Mouse (Mus musculus) retina, embryonic 14.5 days (tissue): ENCODE data around the gene Zfp622.

Source experiments
- DNase-seq: peaks from one replicate; pipeline ENCODE4 v3.0.0-alpha.2; 2015; ENCODE audit warnings: low spot score

Zfp622 gene

DNA sequence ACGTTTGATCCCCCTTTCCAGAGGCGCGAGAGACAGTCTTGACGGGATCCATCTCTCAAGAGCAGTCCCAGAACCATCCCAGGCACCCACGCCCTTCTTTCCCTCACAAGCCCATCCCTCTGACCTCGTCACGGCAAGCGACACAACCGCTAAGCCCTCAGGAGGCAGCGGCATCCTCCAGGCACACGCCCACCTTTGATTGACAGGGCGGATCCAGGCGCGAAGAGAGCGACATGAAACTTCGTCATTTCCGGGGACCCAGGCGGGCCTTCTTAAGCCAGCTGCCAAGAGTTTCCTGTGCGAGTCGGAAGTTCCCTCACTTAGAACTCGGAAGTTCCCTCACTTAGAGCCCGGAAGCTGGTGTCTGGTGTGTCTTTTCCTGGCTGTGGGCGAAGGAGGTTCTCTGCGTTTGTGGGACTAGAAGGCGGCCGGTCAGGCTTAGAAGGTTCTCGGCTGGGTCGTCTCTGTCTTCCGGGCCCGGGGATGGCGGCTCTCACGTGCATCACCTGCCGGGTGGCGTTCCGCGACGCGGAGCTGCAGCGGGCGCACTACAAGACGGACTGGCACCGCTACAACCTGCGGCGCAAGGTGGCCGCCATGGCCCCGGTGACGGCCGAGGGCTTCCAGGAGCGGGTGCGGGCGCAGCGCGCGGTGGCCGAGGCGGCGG, at the start of gene Zfp622:
Gene Zfp622, plus strand, starts transcription at position 300 of the 667 bp plus-strand sequence.
- peak; percentile 99 for DNase-seq

DNA sequence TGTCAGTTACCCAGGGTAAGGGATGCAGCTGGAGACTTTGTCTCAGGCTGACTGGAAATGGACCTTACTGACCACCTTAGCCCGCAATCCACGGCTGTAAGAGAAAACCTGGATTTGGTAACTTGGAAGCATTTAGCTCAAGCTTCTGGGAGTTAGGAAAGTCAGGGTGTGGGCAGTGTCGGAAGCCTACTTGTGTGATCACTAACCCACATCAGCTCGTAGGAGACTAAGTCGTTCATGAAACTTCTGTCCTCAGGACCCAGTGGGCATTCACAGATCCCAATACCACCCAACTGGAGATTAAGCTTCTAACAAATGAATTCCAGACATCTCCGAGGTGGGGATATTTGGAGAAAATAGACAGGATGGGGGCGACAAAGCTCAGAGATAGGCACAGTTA, 49.8 kb upstream of the Zfp622 start:
- DNase-seq, result no peak

DNA sequence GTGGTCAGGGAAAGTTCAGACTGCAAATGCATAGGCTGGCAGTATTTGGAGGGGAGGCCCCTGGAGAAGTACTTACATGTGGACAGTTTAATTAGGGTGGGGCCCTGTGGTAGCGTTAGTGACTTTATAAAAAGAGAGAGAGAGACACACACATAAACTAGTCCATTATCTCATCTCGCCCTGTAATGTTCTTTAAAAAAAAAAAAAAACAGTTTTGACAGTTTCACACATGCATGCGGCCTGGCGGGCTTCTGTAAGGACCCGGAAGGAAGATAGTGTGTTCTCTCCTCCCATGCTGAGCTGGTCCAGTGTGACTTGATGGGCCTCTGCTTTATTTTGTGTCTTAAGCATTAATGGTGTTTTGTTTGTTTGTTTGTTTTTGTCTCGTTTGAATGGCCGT, 45.7 kb upstream of the Zfp622 start:
- no peak for DNase-seq

DNA sequence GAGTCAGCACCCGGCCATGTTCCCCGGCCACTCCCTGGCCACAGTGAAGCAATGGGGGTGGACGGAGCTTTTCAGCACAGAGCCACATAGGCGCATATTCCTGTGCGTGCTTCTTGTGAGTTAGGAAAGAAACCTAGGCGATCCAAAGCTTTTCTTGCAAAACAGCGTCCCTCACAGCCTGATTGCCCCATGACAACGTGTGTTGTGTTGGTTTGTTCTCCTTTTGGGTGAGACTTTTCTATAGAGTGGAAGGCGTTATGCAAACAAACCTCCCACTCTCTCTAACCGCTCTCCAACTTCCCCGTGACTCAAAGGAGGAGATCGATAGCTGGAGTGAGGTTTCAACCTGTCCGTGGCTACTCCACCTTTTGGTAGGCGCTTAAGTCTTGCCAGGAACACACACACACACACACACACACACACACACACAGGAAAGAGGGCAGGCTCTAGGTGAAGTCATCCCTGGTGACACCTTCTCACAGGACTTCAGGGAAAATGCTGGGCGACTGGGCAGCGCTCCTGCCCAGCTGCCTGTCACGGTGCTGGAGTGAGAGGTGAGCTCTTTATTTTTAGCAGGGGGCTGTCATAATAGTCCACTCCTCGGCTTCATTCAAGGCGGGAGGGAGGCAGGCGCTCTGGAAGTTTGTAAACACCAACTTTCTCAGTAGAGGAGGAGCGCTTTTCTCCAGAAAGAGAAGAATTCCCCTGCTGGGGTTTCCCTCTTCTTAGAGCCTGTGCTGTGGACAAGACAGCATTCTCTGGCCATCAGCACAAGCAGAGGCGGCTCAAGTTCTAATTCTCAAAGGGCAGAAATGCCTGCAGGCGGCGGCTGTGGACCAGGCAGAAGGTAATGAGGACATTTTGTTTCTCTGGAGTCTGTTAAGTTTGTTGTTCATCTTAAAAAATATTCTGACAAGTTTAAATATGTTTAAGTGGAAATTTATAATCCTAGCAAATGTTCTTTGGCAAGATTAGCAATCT, 43.5 kb upstream of the Zfp622 start:
- no peak for DNase-seq

DNA sequence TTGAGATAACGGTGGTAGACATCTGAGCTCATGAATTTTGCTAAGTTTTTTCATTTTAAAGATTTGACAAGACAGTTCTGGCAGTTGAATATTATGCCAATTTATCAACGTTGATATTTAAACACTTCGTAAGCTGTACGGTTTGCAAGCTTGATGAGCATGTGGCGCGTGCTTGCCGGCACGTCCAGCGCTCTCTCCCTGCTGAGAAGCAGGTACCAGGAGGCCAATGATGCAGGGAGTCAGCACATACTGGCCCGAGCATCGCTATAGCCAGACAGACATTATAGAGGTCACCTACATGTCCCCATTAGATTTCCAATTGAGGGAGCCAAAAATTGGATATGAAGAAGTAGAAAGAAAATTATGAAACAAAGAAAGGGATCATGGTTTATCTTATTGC, 42.7 kb upstream of the Zfp622 start:
- DNase-seq, result no peak

DNA sequence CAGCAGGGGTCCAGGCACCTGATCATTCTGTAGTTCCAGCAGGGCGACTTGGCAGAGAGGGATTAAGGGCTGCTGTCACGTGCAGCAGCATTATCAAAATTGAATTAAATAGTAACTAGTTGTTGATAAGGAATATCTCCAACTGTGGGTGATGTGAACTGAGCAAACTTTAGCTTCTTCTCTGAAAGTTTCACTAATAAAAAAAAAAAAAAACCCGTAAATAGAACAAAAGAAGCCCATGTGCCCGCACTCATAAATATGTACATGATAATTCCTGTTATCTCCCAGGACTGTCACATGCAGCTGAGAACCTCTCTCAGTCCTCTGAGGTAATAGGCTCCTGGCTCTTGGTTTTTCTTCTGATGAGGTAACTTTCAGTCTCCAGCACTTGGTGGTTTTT, 41.8 kb upstream of the Zfp622 start:
- DNase-seq, result no peak

DNA sequence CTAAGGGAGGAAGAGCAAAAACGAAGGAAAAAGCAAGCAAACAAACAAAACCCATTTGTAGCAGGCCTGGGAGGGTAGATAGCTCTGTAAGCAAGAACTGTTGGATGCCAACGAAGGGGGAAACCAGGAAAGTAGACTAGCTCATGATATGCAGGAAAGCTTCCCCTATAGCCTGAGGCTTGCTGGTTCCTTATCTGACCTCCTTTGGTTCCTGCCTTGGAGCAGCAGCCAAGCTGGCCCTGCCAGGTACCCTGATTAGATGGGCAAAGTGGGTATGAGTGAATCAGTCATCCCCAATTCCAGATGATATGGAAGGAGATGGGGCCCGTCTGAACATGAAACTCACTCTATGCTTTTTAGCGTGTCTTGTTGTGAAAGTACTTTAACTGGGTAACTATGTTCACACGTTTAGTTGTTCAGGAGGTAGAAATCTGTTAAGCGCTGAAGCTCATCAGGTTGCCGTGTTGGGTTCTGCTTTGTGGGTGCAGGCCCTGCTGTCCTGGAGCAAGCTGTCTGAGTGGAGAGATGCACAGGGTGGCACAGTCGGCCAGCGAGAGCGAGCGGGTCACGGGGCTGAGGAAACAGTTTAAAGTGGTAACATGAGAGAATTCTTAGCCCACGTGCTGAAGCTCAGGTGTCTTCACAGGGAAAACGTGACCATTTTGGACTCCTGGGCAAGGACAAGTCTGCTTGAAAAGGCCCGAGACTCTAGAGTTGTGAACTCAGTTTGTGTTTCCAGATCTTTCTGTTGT, 40.6 kb upstream of the Zfp622 start:
- DNase-seq, result no peak

DNA sequence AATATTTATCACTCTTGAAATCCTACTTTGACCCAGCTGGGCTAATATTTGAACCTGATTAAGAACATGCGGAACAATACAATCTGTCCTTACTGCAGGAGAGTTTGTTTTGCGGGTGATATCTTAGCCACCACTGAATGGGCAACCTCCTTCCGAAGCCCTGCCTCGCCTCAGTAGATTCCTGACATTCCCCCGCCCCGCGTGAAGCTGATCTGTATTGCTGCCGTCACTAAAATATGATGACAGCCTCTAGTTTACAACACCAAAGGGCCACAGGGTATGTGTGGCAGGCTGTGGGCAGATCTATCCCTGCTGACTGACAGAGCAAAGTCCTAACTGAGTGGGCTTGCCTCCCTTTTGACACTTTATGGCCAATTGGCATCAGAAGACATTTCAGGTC, 38.9 kb upstream of the Zfp622 start:
- no peak for DNase-seq

DNA sequence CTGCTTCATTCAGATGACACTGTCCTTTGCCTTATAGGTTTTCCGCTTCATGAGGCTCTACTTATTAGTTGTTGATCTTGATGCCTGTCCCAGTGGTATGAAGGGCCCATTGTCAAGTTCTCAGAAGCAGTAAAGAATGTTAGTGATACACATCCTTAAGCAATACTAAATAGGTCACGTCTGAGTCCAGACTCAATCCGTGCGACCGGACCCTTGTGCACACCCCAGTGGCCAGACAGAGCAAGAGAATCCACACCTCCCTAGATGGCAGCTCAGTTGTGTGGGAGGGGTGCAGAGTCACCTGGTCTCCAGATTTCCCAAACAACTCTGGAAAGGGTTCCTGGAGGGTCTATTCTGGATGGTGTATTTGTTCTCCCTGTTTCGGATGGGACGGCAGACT, 37.7 kb upstream of the Zfp622 start:
- DNase-seq, result no peak

DNA sequence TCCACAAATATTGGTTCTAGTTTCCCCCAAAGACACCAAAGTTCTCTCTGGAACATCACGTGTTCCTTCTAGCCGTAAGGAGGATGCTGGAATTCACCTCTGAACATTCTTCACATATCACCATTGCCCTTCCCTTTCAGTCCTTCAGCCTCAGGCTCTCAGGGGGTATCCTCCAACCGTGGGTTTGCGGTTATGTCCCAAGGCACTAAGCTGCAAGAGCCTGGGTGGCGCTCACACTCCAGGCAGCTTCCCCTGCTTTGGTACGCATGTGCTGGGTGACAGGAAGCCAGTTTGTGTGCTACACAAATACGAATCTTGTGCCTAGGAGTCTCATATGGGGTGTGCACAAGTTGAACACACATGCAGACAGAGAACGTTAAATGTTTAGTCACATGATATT, 36.8 kb upstream of the Zfp622 start:
- DNase-seq, result no peak

DNA sequence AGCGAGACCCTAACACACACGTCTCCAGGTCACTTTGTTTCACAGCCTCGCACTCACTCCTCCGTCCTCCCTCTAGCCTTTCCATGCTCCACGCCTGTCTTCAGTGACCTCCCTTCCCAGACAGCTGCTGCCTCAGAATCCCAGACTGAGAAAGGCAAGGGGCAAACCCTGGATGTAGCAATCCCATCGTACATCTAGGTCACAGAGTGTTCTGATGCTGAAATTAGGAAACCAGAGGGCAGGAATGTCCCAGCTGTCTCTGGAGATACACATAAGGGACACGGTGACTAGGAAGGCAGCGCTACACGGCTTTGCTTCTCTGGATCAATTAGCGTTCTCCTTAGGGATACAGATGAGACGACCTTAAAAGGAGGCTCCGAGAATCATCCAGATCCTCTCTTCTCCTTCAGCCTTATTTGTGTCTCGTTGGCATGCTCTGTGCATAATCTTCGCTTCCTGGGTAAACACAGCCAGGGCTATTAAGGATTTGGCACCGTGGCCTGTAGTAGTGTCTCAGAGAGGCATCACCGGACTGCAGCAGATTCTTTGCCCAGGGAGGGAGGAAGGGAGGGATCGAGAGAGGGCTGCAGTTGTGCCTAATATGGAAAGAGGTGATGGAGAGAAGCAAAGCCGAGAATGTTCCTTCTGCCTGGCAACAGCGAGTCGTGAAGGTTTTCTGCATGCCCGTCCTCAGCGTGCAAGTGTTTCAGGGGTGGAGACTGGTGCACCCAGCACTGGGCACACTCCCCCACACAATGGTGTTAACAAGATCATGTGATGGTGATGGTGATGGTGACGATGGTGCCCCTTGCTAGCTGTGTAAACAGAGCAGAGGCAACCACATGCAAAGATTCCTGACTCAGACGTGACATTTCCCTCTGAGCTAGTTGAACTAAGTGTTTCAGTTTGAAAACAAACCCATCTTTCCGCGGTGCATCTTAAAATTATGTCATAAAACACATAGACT, 35.6 kb upstream of the Zfp622 start:
- DNase-seq, result no peak

DNA sequence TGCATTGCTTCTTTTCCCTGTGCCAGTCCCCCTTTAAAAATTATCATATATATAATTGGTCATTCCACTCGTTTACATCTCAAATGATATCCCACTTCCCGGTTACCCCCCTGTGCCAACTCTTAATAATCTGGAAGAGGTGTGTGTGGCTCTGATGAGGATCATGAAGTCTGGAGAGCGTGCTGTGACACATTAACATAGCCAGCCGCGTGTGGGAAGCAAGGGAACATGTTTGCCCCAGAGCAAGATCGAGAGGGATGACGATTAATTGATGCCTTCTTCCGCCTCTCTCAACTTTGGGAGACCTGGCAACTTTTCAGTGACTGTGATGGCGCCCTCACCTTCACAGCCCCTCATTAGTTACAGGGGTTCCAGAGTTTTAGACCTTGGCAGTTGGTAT, 34.5 kb upstream of the Zfp622 start:
- DNase-seq, result no peak

DNA sequence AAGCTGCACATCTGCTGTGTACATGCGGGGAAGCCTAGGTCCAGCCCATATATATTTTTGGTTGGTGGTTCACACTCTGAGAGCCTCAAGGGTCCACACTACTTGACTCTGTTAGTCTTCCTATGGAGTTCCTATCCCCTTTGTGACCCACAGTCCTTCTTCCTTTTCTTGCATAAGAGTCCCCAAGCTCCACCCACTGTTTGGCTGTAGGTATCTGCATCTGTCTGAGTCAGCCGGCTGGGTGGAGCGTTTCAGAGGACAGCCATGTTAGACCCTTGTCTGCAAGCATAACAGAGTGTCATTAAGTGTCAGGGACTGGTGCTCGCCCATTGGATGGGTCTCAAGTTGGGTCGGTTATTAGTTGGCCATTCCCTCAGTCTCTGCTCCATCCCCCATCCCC, 33.6 kb upstream of the Zfp622 start:
- DNase-seq, result no peak

DNA sequence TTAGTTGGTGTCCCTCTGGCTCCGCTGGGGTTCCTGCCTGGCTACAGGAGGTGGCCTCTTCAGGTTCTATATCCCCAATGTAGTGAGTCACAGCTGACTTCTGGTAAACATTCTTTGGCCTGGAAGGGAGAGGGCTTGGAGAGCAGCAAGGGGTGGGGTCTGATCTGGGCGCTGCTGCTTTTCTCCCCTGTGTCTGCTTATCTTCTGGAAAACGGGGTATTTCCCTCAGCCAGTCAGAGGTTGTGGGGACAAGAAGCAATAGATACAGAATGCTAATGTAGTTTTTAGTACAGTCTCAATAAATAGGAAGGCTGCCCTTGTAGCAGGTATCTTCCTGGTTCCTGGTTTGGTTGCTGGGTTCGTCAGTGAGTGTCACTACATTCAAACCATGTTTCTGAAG, 33.1 kb upstream of the Zfp622 start:
- no peak for DNase-seq

DNA sequence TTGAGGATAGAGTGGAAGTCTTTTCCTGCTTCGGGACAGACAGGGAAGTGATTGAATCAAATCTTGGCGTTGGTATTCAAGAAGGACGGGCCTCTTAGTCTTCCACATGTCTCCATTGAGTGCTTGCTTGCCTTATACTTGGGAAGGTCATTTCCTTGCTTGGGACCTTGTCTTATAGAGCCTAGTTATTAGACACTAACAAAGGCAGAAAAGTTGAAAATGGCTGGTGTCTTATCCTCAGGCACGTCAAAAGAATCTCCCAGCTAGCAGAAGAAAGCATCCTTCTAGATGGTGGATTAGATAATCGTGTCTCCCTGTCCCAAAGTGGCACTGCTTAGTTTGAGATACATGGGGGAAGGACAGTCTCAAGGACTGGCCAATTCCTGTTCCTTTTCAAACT, 28.2 kb upstream of the Zfp622 start:
- no peak for DNase-seq

DNA sequence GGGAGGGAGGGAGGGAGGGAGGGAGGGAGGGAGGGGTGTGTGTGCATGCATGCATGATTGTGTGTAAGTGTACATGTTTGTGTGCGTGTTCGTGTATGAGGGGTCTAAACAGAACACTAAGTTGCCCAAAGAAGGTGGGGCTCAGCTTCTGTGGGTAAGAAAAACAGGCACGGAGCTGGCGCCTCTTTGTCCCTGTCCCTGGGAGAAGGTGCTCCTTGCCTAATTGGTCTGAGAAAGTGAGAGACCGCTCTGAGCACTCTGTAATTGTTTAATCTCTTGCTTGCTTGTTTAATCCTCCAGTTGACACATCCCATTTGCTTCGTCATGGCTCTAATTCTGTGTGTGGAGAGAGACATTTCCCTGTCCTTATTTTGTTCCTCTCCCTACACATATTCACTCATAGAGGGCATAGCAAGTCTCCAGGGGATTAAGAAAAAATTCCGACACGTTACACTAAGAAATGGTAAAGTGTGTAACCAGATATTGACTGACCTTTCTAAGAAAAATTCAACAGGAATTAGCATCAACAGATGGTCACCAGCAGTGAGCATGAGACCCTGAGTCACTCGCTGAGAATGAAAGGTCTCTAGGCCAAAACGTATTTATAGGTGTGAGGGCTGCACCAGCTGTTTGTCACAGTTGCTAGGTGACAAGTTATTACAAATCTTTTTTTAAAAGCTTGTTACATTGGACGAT, 27.6 kb upstream of the Zfp622 start:
- peak; percentile 45 for DNase-seq

DNA sequence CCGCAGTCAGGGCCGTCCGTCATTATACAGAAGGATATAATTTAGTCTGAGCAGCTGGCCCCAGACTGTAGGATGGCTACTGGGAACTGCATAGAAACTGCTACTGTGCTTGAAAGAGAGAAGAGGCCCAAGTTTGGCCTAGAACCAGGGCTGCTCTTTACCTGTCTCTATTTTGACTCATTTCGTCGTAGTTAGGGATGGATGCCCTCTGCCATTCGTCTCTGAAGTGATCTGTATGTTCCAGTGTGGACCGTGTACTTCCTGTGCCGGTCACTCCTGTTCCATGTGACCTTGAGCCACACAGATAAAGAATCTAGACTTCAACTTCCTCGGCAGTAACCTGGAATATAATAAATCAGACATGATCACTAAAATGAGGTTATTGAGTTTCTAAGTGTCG, 26.5 kb upstream of the Zfp622 start:
- DNase-seq, result no peak

DNA sequence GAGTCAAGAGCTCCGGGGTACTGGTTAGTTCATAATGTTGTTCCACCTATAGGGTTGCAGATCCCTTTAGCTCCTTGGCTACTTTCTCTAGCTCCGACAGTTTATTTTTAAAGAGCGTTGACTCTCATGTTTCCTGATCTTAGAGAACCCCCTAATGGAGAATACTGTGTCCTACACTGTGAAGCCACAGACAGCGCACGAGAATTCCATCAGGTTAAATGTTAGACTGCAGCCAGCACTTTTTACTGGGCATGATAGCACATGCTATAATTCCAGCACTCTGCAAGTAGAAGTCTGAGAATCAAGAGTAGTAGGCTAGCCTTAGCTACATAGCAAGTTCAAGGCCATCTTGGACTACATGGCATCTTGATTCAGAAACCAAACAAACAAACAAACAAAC, 24.8 kb upstream of the Zfp622 start:
- peak; percentile 74 for DNase-seq

DNA sequence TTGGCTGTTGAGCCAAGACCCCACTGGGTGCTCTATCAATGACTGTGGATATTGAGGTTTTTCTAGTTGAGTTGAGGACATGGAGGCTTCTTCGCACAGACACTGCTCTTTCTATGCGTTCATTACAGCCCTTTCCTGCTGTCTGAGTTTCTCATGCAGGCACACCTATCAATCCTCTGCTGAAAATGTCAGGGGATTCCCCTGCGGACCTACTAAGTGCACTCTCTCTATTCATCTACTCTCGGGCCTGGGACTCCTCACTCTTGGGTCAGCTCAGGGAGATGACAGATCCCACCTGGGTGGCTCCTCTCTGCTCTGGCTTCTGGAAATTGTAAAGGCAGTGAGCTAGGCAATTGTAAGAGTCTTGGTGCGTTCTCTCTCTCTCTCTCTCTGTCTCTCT, 23.9 kb upstream of the Zfp622 start:
- no peak for DNase-seq

DNA sequence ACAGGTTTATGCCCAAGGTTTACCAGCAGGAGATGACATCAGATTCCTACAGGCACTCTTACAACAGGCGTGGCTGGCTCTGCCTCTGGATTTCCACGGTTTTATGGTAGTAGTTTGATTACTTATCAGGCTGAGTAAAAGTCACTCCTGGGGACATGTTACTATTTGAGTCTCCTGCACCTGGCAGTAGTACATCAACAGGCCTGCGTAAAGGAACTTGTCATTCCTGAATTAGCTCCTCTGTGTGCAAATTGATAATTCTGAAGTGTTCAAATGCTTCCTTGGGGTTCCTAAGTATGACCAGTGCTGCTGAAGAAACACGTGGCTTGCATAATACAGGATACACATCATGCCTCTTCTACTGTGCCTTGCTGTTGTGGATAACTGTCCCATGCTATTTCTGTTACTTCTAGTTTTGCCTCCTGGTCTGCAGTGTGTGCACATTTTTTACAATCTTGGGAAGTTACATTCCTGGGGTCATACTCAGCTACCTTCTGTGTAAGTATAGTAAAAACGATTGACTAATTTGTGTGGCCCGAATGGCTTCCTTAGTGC, 17.9 kb upstream of the Zfp622 start:
- DNase-seq, result no peak

DNA sequence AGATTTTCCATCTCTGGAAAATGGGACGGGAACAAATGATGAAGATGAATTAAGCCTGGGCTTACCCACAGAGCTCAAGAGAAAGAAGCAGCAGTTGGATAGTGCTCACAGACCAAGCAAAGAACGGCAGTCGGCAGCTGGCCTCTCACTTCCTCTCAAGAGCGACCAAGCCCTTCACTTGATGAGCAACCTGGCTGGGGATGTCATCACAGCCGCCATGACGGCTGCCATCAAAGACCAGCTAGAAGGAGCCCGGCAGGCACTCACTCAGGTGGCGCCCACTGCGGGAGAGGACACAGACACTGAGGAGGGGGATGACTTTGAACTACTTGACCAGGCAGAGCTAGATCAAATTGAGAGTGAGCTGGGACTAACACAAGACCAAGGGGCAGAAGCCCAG, 12.6 kb upstream of the Zfp622 start:
- DNase-seq, result no peak
